Mouse (Mus musculus) mouse embryonic stem cell (cell line): ENCODE data around the gene Tnfaip8l2.
"Not testable (repeated sequence)": the region's sequence is repeated elsewhere in the genome, so short reads cannot be mapped to it uniquely, and the experiment has no call there.

ENCODE experiments used
- in situ Hi-C, 2 experiments: fragments of 300-500 bp; cut with MboI; formaldehyde crosslinking; loops; 1 replicate in 1 of 2; 3 replicates in 1 of 2; pipeline ENCODE4 v1.14.3; 2019 to 2020; ENCODE audit warnings: low sequenced_read_pairs in 2 of 2, low pct_unique_long_range_greater_than_20kb in 1 of 2, mixed read lengths in 1 of 2; ENCODE audit not compliant: unreplicated experiment in 1 of 2

The Tnfaip8l2 gene

GRCm38 (mm10) chr3:95130081-95130480 is 12.1 kb downstream of the Tnfaip8l2 start:
- in situ Hi-C loops = no loop called here

- in situ Hi-C loops = no loop called here
Measured at GRCm38 (mm10) chr3:95129226-95129651, 12.9 kb downstream of the Tnfaip8l2 start.

- in situ Hi-C loops = no loop called here
Measured at GRCm38 (mm10) chr3:95124972-95125371, 17.2 kb downstream of the Tnfaip8l2 start.

- in situ Hi-C loops = no loop called here
Measured at GRCm38 (mm10) chr3:95124246-95124645, 17.9 kb downstream of the Tnfaip8l2 start, which contains the start of gene Tmod4. Gene Tmod4 (plus strand): TSS chr3:95124476.

GRCm38 (mm10) chr3:95121580-95121979 is 20.6 kb downstream of the Tnfaip8l2 start:
- in situ Hi-C loops = no loop called here

- in situ Hi-C loops = no loop called here
Measured at GRCm38 (mm10) chr3:95117751-95118150, 24.4 kb downstream of the Tnfaip8l2 start.

GRCm38 (mm10) chr3:95112760-95113159 is 29.4 kb downstream of the Tnfaip8l2 start:
- in situ Hi-C loops = no loop called here

GRCm38 (mm10) chr3:95110911-95111726 is 31.0 kb downstream of the Tnfaip8l2 start, which contains the start of gene Vps72:
Gene Vps72 (plus strand): TSS chr3:95111022.
- in situ Hi-C loops = no loop called here

- in situ Hi-C loops = no loop called here
Measured at GRCm38 (mm10) chr3:95107898-95108297, 34.3 kb downstream of the Tnfaip8l2 start.

- in situ Hi-C loops = not testable (repeated sequence)
Measured at GRCm38 (mm10) chr3:95107308-95107707, 34.9 kb downstream of the Tnfaip8l2 start.

GRCm38 (mm10) chr3:95106338-95107117 is 35.6 kb downstream of the Tnfaip8l2 start, which contains the start of gene Pip5k1a:
Gene Pip5k1a (minus strand): TSS chr3:95106930.
- in situ Hi-C loops = no loop called here

GRCm38 (mm10) chr3:95105586-95106337 is 36.4 kb downstream of the Tnfaip8l2 start:
- in situ Hi-C loops = no loop called here

- in situ Hi-C loops = no loop called here
Measured at GRCm38 (mm10) chr3:95105121-95105520, 37.0 kb downstream of the Tnfaip8l2 start.

- in situ Hi-C loops = no loop called here
Measured at GRCm38 (mm10) chr3:95100854-95101253, 41.3 kb downstream of the Tnfaip8l2 start.
